Mouse (Mus musculus) liver, adult 2 months (tissue): ENCODE measurements at regions not wholly inside any gene's neighbourhood (a gene's known extent, or its start where the extent isn't known, plus 50 kb on each side); places are given as distances from the start of the nearest gene placed in this dataset.

Experiments
- CTCF ChIP-seq: fragments of 200-500 bp; IDR thresholded peaks from 2 replicates; pipeline ENCODE4 v1.5.1; 2011; ENCODE audit warnings: low read depth, low read length, control low read depth
- POLR2A ChIP-seq: fragments of 200-500 bp; IDR thresholded peaks from 2 replicates; pipeline ENCODE4 v1.6.1; 2011; ENCODE audit warnings: low read length, control low read depth; ENCODE audit not compliant: insufficient read depth; ENCODE audit errors: extremely low read depth

- TF ChIP-seq CTCF (no peak), POLR2A (no peak)
Observed at GRCm38 (mm10) chr17:93563277-93563772, 364.5 kb downstream of the Adcyap1 start.
